Comparison of ENCODE assay signal across 10 mouse cellular contexts in genomic region chr6:114652209-114652608, GRCm38 (mm10). TPM values are rescaled to one million over a fixed set of nuclear protein-coding genes. Genes with fewer than 3 reads are reported as not detected.
A peak's percentile ranks its signal among the peaks of the same experiment; 100 is the strongest.
DNase-seq lines count a peak whose midpoint lies in the region; ATAC-seq lines count a peak whose summit lies in the region.
"Had no signal": no experiment of that assay in that cellular context is flagged by ENCODE, and none has a peak within 500 bp of the region (broad histone marks: within the 10 kb centered on the region; RNA-seq: fewer than 3 reads in every experiment).

No protein-coding gene starts in this region.

- H3K9me3 ChIP-seq in liver, embryonic 11.5 days (ENCODE audit: control insufficient read depth, low read length): no peaks in the 10 kb centered on the region
- H3K9me3 ChIP-seq in hindbrain, embryonic 13.5 days: no peaks in the 10 kb centered on the region
- H3K9me3 ChIP-seq in midbrain, embryonic 15.5 days: no peaks in the 10 kb centered on the region
- H3K9me3 ChIP-seq in forebrain, embryonic 16.5 days (ENCODE audit: control insufficient read depth, low read length): no peaks in the 10 kb centered on the region

- peak; percentile 31 for DNase-seq in liver
- DNase-seq in liver, embryonic 11.5 days (ENCODE audit: low spot score): no peak
- peak; percentile 36 for DNase-seq in embryo, embryonic 11 days
- DNase-seq in spleen, postnatal 10 days (ENCODE audit: low spot score in 2 of 2): no peak
- DNase-seq in spleen, adult 12 weeks (ENCODE audit: low spot score): no peak
- DNase-seq: heart, postnatal 14 days had no signal

- ATAC-seq in liver, embryonic 11.5 days (replicated peaks; ENCODE audit: low FRiP score): no peak
- peak; percentile 68; the same call in 1 of the 2 replicates for ATAC-seq in hindbrain, embryonic 13.5 days (ENCODE audit: low FRiP score)
- peak; percentile 42; the same call in 1 of the 2 replicates for ATAC-seq in midbrain, embryonic 15.5 days (replicated peaks)
- no peak for ATAC-seq in forebrain, embryonic 16.5 days
- ATAC-seq: Patski had no signal

- H3K27me3 ChIP-seq in liver, embryonic 11.5 days (replicated peaks; ENCODE audit: control insufficient read depth, insufficient read depth, low read length): no peaks in the 10 kb centered on the region
- H3K27me3 ChIP-seq in hindbrain, embryonic 13.5 days: peaks cover 17% of the 10 kb centered on the region; the same call in 1 of the 2 replicates
- no peaks in the 10 kb centered on the region for H3K27me3 ChIP-seq in midbrain, embryonic 15.5 days (replicated peaks)
- no peaks in the 10 kb centered on the region for H3K27me3 ChIP-seq in forebrain, embryonic 16.5 days (replicated peaks; ENCODE audit: control insufficient read depth, insufficient read depth, low read length)
- H3K27me3 ChIP-seq: Patski had no signal

- no peak overlapping the region for H3K9ac ChIP-seq in liver, embryonic 11.5 days (ENCODE audit: low read depth, low read length)
- H3K9ac ChIP-seq in hindbrain, embryonic 13.5 days: 0 out of 2 replicates have a peak overlapping the region, but pooled peaks have one; percentile 39
- no peak overlapping the region for H3K9ac ChIP-seq in midbrain, embryonic 15.5 days
- H3K9ac ChIP-seq in forebrain, embryonic 16.5 days (replicated peaks; ENCODE audit: low read depth, low read length): no peak overlapping the region

- H3K4me2 ChIP-seq in liver, embryonic 11.5 days: no peak overlapping the region
- no peak overlapping the region for H3K4me2 ChIP-seq in hindbrain, embryonic 13.5 days
- no peak overlapping the region for H3K4me2 ChIP-seq in midbrain, embryonic 15.5 days
- no peak overlapping the region for H3K4me2 ChIP-seq in forebrain, embryonic 16.5 days (ENCODE audit: low read length)

- 72% methylated on average over 3 of the region's 3 CpGs for WGBS in liver, embryonic 11.5 days
- 27% methylated on average over 3 of the region's 3 CpGs for WGBS in hindbrain, embryonic 13.5 days
- 29% methylated on average over 3 of the region's 3 CpGs for WGBS in midbrain, embryonic 15.5 days
- 54% methylated on average over 3 of the region's 3 CpGs for WGBS in forebrain, embryonic 16.5 days

- no peak overlapping the region for H3K4me3 ChIP-seq in liver, embryonic 11.5 days (ENCODE audit: low read depth, low read length)
- no peak overlapping the region for H3K4me3 ChIP-seq in hindbrain, embryonic 13.5 days
- no peak overlapping the region for H3K4me3 ChIP-seq in midbrain, embryonic 15.5 days
- no peak overlapping the region for H3K4me3 ChIP-seq in forebrain, embryonic 16.5 days (replicated peaks; ENCODE audit: low read length)

- H3K36me3 ChIP-seq in liver, embryonic 11.5 days (ENCODE audit: control insufficient read depth, insufficient read depth, low read length): no peaks in the 10 kb centered on the region
- H3K36me3 ChIP-seq in hindbrain, embryonic 13.5 days: no peaks in the 10 kb centered on the region
- no peaks in the 10 kb centered on the region for H3K36me3 ChIP-seq in midbrain, embryonic 15.5 days (replicated peaks)
- no peaks in the 10 kb centered on the region for H3K36me3 ChIP-seq in forebrain, embryonic 16.5 days (ENCODE audit: control insufficient read depth, insufficient read depth)

- H3K4me1 ChIP-seq in liver, embryonic 11.5 days (replicated peaks; ENCODE audit: control insufficient read depth, insufficient read depth, low read length): no peaks in the 10 kb centered on the region
- peaks cover 11% of the 10 kb centered on the region for H3K4me1 ChIP-seq in hindbrain, embryonic 13.5 days (replicated peaks)
- peaks cover 10% of the 10 kb centered on the region; the same call in 1 of the 2 replicates for H3K4me1 ChIP-seq in midbrain, embryonic 15.5 days
- peaks cover 3% of the 10 kb centered on the region; the same call in 1 of the 2 replicates for H3K4me1 ChIP-seq in forebrain, embryonic 16.5 days (replicated peaks; ENCODE audit: control insufficient read depth, insufficient read depth, low read length)

- H3K27ac ChIP-seq in liver, embryonic 11.5 days (ENCODE audit: low read depth, low read length): no peak overlapping the region
- H3K27ac ChIP-seq in hindbrain, embryonic 13.5 days: no peak overlapping the region
- H3K27ac ChIP-seq in midbrain, embryonic 15.5 days: 0 out of 2 replicates have a peak overlapping the region, but pooled peaks have one; percentile 38
- H3K27ac ChIP-seq in forebrain, embryonic 16.5 days (ENCODE audit: low read length): no peak overlapping the region

RNA-seq across cellular contexts. Expression of gene Atg7, which starts 9.3 kb away (rescaled TPM):
- polyA plus RNA-seq in liver, embryonic 11.5 days (2014; fragmentation: Nextera tagmentation; extraction: Ambion mirVana): 20.3 and 20.8 TPM in 2 replicates
- 18.2 and 20.2 TPM in 2 replicates for polyA plus RNA-seq in hindbrain, embryonic 13.5 days (2015; fragmentation: Nextera tagmentation; extraction: Ambion mirVana)
- polyA plus RNA-seq in midbrain, embryonic 15.5 days (2015; fragmentation: Nextera tagmentation; extraction: Ambion mirVana): 17.6 and 17.7 TPM in 2 replicates
- polyA plus RNA-seq in forebrain, embryonic 16.5 days (2015; fragmentation: Nextera tagmentation; extraction: Ambion mirVana): 22.8 and 23.2 TPM in 2 replicates

Comparison
In these comparisons a context has a peak if more than half of its experiments do, and no peak if none do; other contexts are left out.
1. DNase-seq: peak in liver (single experiment) and embryo, embryonic 11 days (single experiment); none in liver, embryonic 11.5 days (single experiment), spleen, postnatal 10 days (0 of 2) and spleen, adult 12 weeks (single experiment).
2. ATAC-seq: peak in hindbrain, embryonic 13.5 days (single experiment) and midbrain, embryonic 15.5 days (single experiment); none in liver, embryonic 11.5 days (single experiment) and forebrain, embryonic 16.5 days (single experiment).